Mouse (Mus musculus) heart, embryonic 10.5 days (tissue): ENCODE data around the gene Rnf38. TPM values are rescaled to one million over a fixed set of nuclear protein-coding genes. Genes with fewer than 3 reads are reported as not detected.
A peak's percentile ranks its signal among the peaks of the same experiment; 100 is the strongest.

Experiments
- DNase-seq: peaks from one replicate; pipeline ENCODE4 v3.0.0-alpha.2; 2017; ENCODE audit warnings: low spot score
- H3K27ac ChIP-seq: fragments of 300-500 bp; sonication (generic); 2 replicates; pipeline ENCODE4 v1.5.1; 2016; ENCODE audit warnings: mild to moderate bottlenecking
- H3K27me3 ChIP-seq: fragments of 300-500 bp; sonication (generic); 2 replicates; pipeline ENCODE4 v1.6.1; 2016; ENCODE audit warnings: mild to moderate bottlenecking; ENCODE audit not compliant: poor library complexity, insufficient read depth, severe bottlenecking
- H3K36me3 ChIP-seq: fragments of 300-500 bp; sonication (generic); 2 replicates; pipeline ENCODE4 v1.6.1; 2016; ENCODE audit warnings: mild to moderate bottlenecking, moderate library complexity
- H3K4me1 ChIP-seq: fragments of 300-500 bp; sonication (generic); 2 replicates; pipeline ENCODE4 v1.6.1; 2016; ENCODE audit warnings: mild to moderate bottlenecking
- H3K4me3 ChIP-seq: fragments of 300-500 bp; sonication (generic); 2 replicates; pipeline ENCODE4 v1.5.1; 2016; ENCODE audit warnings: mild to moderate bottlenecking, moderate library complexity
- H3K9me3 ChIP-seq: fragments of 300-500 bp; sonication (generic); 2 replicates; pipeline ENCODE4 v1.6.1; 2016; ENCODE audit warnings: mild to moderate bottlenecking, moderate library complexity
- WGBS: fragments of 180-500 bp; shearing (Covaris S2); methylation state at CpG from one replicate; pipeline ENCODE4 v1.1.7; 2016; 5-methylcytosine and 5-hydroxymethylcytosine counted together
- polyA plus RNA-seq: library from polyadenylated mRNA; unstranded; fragments of >200 nt; fragmentation: Nextera tagmentation; extraction: Ambion mirVana; gene quantifications from 2 replicates; pipeline ENCODE4 v1.2.1, GENCODE M21; 2016

The Rnf38 gene
- polyA plus RNA-seq, 1 experiment from 2014 or later: 23.4 TPM

DNA sequence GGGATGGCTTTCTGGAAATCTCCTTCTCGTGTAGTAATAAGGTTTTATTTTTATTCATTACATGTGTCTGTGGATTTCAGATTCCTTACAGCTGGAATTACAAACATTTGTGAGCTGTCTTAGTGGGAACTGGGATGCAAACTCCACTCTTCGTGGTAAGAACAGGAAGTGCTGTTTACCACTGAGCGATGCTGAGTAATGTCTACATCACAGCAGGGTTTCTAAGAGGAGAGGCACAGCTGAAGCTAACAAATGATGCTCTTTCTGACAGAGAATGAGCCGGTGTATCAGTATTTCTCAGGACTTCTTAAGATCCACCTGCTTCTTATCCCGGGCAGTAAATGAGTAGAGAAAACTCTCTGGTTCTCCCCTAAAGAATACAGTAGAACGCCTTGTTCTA lies 77.1 kb downstream of the Rnf38 start:
- Histone ChIP-seq H3K27ac (no peak overlapping the region), H3K27me3 (no peaks in the 10 kb centered on the region), H3K4me3 (no peak overlapping the region), H3K4me1 (peaks cover 8% of the 10 kb centered on the region), H3K36me3 (peaks cover 23% of the 10 kb centered on the region; the same call in 1 of the 2 replicates), H3K9me3 (no peaks in the 10 kb centered on the region)
- 82% methylated on average over 6 of the region's 6 CpGs for WGBS
- no peak for DNase-seq

DNA sequence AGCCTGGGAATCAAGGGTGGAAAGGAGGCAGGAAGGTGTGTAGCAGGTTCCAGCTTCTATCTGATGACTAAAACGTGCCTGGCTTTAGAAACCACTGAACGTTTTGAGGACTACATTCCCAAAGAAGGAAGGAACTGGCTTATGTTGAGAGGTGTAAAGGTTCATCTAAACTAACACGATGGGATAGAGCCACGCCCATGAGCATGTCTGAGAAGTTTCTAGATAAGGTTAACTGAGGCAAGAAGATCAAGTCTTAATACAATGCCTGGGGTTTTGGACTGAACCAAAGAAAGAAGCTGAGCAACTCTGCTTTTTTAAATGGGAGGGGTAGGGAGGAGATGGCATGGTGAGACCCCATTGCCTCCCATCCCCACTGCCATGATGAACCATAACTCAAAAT lies 78.7 kb downstream of the Rnf38 start:
- Histone ChIP-seq H3K4me3 (no peak overlapping the region), H3K36me3 (peaks cover 39% of the 10 kb centered on the region), H3K9me3 (no peaks in the 10 kb centered on the region), H3K27me3 (no peaks in the 10 kb centered on the region), H3K4me1 (no peaks in the 10 kb centered on the region), H3K27ac (no peak overlapping the region)
- DNase-seq: no peak
- 77% methylated on average over 4 of the region's 4 CpGs for WGBS

DNA sequence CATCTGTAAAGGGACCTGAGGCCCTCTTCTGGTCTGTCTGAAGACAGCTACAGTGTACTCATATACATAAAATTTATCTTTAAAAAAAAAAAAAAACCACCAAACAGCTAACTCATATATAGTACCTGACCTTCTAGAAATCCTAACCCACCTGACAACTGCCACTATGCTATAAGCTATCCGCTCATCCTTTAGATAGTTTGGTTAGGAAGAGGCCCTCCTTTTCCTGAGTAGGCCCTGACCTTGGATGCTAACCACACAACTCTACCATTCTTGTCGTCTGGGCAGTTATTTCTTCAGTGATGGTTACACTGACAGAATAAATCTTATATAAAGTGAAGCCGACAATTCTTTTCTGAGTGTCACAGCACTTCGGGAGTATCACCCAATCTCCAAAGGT lies 80.7 kb downstream of the Rnf38 start:
- 86% methylated on average over 4 of the region's 4 CpGs for WGBS
- Histone ChIP-seq H3K36me3 (peaks cover 50% of the 10 kb centered on the region), H3K27me3 (no peaks in the 10 kb centered on the region), H3K4me1 (no peaks in the 10 kb centered on the region), H3K9me3 (no peaks in the 10 kb centered on the region), H3K4me3 (no peak overlapping the region), H3K27ac (no peak overlapping the region)
- DNase-seq: no peak

DNA sequence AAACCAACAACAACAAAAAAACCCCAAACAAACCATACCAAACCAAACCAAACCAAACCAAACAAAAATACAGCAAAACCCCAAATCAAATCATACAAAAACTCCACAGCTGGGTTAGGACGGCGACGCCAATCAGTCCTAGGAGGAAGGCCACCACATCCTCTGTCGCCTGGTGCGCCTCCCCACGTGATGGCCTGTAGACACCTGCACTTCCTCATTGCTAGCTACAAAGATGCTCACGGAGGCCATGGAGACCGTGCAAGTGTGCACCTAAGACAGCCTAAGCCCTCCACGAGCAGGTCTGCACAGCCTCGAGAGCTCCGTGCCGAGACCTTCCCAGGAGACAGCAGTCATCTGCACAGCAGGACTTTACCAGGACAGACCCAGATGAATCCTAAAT lies 106.8 kb downstream of the Rnf38 start:
- no peaks in the 10 kb centered on the region for H3K4me1 ChIP-seq
- H3K9me3 ChIP-seq: no peaks in the 10 kb centered on the region
- no peak for DNase-seq
- no peak overlapping the region for H3K4me3 ChIP-seq
- no peaks in the 10 kb centered on the region for H3K27me3 ChIP-seq
- peaks cover 69% of the 10 kb centered on the region for H3K36me3 ChIP-seq
- WGBS: 94% methylated on average over 12 of the region's 12 CpGs
- no peak overlapping the region for H3K27ac ChIP-seq

DNA sequence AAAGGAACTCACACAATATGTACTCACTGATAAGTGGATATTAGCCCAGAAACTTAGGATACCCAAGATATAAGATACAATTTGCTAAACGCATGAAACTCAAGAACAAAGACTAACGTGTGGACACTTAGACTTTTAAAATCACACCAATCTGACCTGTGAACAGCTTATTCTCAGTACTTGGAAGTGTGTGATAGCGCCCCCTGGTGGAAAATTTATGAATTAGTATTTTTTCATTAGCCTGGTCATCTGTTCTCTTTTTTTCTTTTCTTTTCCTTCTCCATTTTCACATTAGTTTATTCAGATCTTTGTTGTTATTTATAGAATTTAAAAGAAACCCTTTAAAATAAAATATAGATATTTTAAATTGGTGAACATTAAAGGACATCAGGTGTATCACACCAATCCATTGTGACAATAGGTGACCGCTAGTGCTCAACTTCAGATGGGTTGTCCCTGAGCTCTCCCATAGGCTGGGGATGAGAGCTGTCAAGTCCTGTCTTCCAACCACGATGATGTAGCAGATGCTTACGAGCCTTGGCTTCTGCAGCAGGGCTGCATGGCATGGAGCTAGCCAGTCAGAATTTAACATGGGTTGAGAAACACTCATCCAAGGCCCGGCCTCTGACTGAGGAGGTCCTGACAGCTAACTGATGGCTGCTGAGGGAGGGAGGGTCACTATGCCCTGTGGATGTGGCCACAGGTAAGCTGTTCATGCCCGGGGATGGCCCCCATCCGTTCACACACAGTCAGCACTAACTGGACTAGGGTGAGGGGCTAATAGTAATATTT lies 114.0 kb downstream of the Rnf38 start:
- DNase-seq: no peak
- Histone ChIP-seq H3K27me3 (peaks cover 3% of the 10 kb centered on the region; the same call in 1 of the 2 replicates), H3K4me3 (no peak overlapping the region), H3K4me1 (no peaks in the 10 kb centered on the region), H3K36me3 (0 out of 2 replicates have a peak, but pooled peaks cover 4% of the 10 kb centered on the region), H3K9me3 (no peaks in the 10 kb centered on the region), H3K27ac (no peak overlapping the region)
- 49% methylated on average over 9 of the region's 9 CpGs for WGBS

DNA sequence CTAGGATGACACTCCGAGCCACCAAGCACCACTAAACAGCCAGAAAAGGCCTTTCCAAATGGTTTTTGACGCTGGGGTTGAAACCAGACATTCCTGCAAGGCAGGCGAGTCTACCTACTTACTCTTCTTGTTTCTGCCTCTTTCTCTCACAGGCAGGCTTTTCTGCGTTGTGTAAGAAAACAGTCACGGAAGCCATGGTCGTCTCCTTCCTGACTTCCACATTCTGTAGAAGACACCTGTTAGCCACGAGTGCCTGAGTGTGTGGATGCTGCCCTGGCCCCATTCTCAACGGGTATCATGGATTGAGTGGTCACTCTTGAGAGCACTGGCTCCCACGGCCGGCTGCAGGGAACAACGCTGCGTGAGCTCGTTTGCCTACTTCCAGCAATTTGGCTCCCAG lies 118.5 kb downstream of the Rnf38 start:
- Histone ChIP-seq H3K4me1 (peaks cover 16% of the 10 kb centered on the region), H3K36me3 (no peaks in the 10 kb centered on the region), H3K27ac (no peak overlapping the region), H3K9me3 (no peaks in the 10 kb centered on the region), H3K27me3 (peaks cover 5% of the 10 kb centered on the region; the same call in 1 of the 2 replicates), H3K4me3 (no peak overlapping the region)
- DNase-seq: no peak
- WGBS: 83% methylated on average over 13 of the region's 13 CpGs

DNA sequence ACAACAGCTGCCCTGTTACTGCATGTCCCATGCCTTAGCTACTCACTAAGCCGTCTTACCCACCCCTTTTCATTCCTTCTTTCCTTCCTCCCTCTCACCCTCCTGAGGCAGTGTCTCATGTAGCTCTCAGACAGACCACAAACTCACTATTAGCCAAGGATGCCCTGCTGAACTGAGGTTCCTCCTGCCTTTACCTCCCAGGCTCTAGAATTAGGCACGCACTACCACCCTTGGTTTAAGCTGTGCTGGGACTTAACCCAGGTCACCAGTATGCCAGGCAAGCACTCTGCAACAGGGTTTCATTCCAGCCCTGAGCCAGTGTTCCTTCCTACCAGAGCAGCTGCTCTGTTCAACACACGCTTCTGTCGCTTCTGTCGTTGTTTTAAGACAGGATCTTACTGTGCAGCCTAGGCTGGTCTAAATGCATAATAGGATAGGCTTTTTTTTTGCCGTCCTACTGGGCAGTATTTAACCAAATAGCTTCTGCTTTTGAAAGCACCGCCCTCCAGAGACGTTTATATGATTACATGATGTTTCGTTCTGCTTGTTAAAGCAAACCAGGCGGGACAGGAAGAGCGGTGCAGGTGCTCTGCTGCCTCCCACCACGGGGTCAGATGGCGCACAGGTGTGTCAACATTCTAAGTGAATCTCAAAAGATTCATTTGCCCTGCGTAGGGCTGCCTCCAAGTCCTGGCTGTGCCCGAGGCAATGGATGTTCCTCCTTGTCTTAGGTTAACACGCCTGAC lies 120.0 kb downstream of the Rnf38 start:
- no peaks in the 10 kb centered on the region for H3K9me3 ChIP-seq
- H3K4me1 ChIP-seq: peaks cover 16% of the 10 kb centered on the region
- H3K27me3 ChIP-seq: peaks cover 5% of the 10 kb centered on the region; the same call in 1 of the 2 replicates
- WGBS: 51% methylated on average over 16 of the region's 16 CpGs
- H3K4me3 ChIP-seq: no peak overlapping the region
- no peaks in the 10 kb centered on the region for H3K36me3 ChIP-seq
- no peak for DNase-seq
- H3K27ac ChIP-seq: peak overlapping the region; percentile 36; the same call in 1 of the 2 replicates

DNA sequence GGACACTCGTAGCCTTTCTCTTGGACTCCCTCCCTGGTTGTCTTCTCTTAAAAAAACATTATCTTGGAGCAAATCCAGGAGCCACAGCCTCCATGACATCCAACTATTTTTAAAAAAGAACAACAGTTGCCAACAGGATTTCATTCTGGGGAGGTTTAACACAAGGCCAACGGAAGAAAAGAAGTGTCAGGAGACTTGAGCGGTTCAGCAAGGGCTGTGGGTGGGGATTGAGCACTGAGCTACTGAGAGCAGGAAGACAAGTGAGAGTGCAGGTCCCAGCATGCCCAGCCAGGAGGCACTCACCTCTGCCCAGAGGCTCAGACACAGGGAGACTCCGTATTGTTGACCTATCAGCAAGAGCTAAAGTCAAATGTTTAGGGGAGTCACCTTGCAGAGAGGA lies 120.8 kb downstream of the Rnf38 start:
- peak overlapping the region; percentile 36; the same call in 1 of the 2 replicates for H3K27ac ChIP-seq
- H3K4me3 ChIP-seq: no peak overlapping the region
- peaks cover 5% of the 10 kb centered on the region; the same call in 1 of the 2 replicates for H3K27me3 ChIP-seq
- H3K9me3 ChIP-seq: no peaks in the 10 kb centered on the region
- WGBS: 14% methylated on average over 4 of the region's 4 CpGs
- peaks cover 16% of the 10 kb centered on the region for H3K4me1 ChIP-seq
- no peak for DNase-seq
- H3K36me3 ChIP-seq: no peaks in the 10 kb centered on the region

DNA sequence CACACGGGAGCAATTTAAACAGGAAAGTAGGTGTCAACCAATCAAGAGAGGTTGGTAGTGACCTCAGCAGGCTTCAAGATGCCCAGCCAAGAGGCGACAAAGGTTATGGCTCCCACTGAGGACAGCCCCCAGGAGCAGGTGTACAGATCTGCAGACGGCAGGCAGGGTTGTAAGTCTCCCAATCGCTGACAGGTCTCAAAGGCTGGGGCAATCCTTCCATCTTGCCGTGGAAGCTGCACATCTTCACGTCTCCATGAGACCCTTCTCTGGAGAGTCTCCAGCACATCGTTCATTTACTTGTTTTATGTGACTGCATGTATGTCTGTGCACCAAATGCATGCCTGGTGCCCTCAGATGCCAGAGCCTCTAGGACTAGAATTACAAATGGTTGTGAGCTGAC lies 122.8 kb downstream of the Rnf38 start:
- Histone ChIP-seq H3K27me3 (peaks cover 5% of the 10 kb centered on the region; the same call in 1 of the 2 replicates), H3K27ac (no peak overlapping the region), H3K36me3 (no peaks in the 10 kb centered on the region), H3K4me3 (no peak overlapping the region), H3K4me1 (peaks cover 33% of the 10 kb centered on the region), H3K9me3 (no peaks in the 10 kb centered on the region)
- 77% methylated on average over 7 of the region's 7 CpGs for WGBS
- no peak for DNase-seq

DNA sequence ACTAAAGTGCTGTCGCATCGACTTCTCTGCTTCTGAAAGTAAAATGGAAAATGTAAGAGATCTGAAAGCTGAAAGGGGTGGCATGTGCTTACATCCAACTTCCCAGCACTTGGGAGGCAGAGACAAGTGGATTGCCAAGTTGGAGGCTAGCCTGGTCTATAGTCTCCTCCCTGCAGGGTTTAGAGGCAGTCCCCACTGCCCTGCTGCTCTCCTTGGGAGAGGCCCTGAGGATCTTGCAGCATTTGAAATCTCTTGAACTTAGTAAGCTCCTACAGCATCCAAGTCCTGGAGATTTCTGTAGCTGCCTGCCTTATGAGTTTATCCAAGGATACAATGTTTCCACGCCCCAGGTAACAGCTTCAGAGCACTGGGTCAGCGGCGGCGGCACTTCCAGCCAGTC lies 125.3 kb downstream of the Rnf38 start:
- no peak overlapping the region for H3K4me3 ChIP-seq
- H3K4me1 ChIP-seq: peaks cover 47% of the 10 kb centered on the region
- H3K27me3 ChIP-seq: no peaks in the 10 kb centered on the region
- WGBS: 88% methylated on average over 6 of the region's 6 CpGs
- H3K27ac ChIP-seq: no peak overlapping the region
- no peaks in the 10 kb centered on the region for H3K9me3 ChIP-seq
- no peak for DNase-seq
- H3K36me3 ChIP-seq: no peaks in the 10 kb centered on the region

DNA sequence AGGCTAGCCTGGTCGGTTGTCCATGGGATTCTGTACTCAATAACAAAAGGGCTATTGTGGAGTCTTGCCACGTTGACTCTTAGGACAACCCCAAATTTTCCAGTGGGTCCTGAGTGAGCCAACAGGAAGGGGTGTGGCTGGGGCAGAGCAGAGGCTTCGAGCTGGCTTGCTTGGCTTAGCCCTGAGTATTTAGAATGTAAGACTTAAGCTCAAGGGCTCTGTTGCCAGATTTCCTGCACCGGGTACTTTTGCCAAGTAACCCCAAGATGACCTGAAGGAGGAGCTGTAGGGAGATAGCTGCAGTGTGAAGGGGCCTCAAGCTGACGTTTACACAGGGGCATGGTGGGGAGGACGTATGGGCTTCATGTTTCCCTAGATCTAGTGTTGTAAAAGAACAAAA lies 126.2 kb downstream of the Rnf38 start:
- Histone ChIP-seq H3K27me3 (no peaks in the 10 kb centered on the region), H3K4me3 (no peak overlapping the region), H3K36me3 (no peaks in the 10 kb centered on the region), H3K27ac (peak overlapping the region; percentile 69), H3K4me1 (peaks cover 38% of the 10 kb centered on the region), H3K9me3 (no peaks in the 10 kb centered on the region)
- DNase-seq: no peak
- WGBS: 50% methylated on average over 6 of the region's 6 CpGs

DNA sequence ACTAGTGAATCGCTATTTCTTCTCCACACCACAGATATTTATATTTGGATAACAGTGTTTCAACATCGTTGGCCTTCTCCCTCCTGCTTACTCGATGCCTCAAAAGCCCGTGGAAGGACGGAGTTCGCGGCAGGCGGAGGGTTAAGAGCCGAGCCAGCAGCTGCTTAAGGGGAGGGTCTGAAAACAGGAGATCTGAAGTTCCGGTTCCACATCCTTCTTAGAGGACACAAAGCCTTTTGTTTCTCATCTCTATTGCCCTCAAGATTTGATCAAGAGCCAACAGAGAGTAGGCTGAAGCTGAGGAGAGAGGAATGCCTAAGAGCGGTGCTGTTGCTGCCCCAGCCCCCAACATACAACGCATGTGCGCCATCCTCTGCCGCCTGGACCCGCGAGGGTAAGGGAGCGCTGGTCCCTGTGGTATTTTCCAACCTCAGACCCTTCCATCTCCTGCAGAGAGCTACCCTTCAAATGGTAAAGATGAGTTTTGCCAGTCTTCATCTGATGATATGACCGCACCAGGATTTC lies 127.2 kb downstream of the Rnf38 start:
- DNase-seq: no peak
- H3K27ac ChIP-seq: peak overlapping the region; percentile 69
- H3K4me1 ChIP-seq: peaks cover 37% of the 10 kb centered on the region

More for the DNA sequence above, 127.2 kb downstream of the Rnf38 start:
- peak overlapping the region; percentile 42 for H3K4me3 ChIP-seq
- H3K36me3 ChIP-seq: no peaks in the 10 kb centered on the region
- no peaks in the 10 kb centered on the region for H3K27me3 ChIP-seq
- 30% methylated on average over 18 of the region's 18 CpGs for WGBS
- H3K9me3 ChIP-seq: no peaks in the 10 kb centered on the region
